Mouse (Mus musculus) hindbrain, embryonic 10.5 days (tissue): ENCODE results near the gene Ewsr1. TPM values are rescaled to one million over a fixed set of nuclear protein-coding genes. Genes with fewer than 3 reads are reported as not detected.
"Not testable (repeated sequence)": the region's sequence is repeated elsewhere in the genome, so short reads cannot be mapped to it uniquely, and the experiment has no call there.

Source experiments
- DNase-seq: peaks from one replicate; pipeline ENCODE4 v3.0.0-alpha.2; 2017; ENCODE audit warnings: low spot score
- H3K27ac ChIP-seq: fragments of 300-500 bp; sonication (generic); 2 replicates; pipeline ENCODE4 v1.5.1; 2016; ENCODE audit warnings: mild to moderate bottlenecking, moderate library complexity
- H3K27me3 ChIP-seq: fragments of 300-500 bp; sonication (generic); 2 replicates; pipeline ENCODE4 v1.6.1; 2016; ENCODE audit warnings: mild to moderate bottlenecking; ENCODE audit not compliant: poor library complexity, insufficient read depth, severe bottlenecking
- H3K36me3 ChIP-seq: fragments of 300-500 bp; sonication (generic); 2 replicates; pipeline ENCODE4 v1.6.1; 2016; ENCODE audit warnings: mild to moderate bottlenecking, moderate library complexity
- H3K4me1 ChIP-seq: fragments of 300-500 bp; sonication (generic); replicated peaks from 2 replicates; pipeline ENCODE4 v1.6.1; 2016; ENCODE audit warnings: mild to moderate bottlenecking
- H3K4me3 ChIP-seq: fragments of 300-500 bp; sonication (generic); 2 replicates; pipeline ENCODE4 v1.5.1; 2016; ENCODE audit warnings: mild to moderate bottlenecking, moderate library complexity
- H3K9me3 ChIP-seq: fragments of 300-500 bp; sonication (generic); 2 replicates; pipeline ENCODE4 v1.6.1; 2016; ENCODE audit warnings: mild to moderate bottlenecking, moderate library complexity
- WGBS: fragments of 180-500 bp; shearing (Covaris S2); methylation state at CpG from one replicate; pipeline ENCODE4 v1.1.7; 2016; 5-methylcytosine and 5-hydroxymethylcytosine counted together
- polyA plus RNA-seq: library from polyadenylated mRNA; unstranded; fragments of >200 nt; fragmentation: Nextera tagmentation; extraction: Ambion mirVana; gene quantifications from 2 replicates; pipeline ENCODE4 v1.2.1, GENCODE M21; 2016

Gene Ewsr1
- polyA plus RNA-seq, 1 experiment from 2014 or later = 877 TPM

DNA sequence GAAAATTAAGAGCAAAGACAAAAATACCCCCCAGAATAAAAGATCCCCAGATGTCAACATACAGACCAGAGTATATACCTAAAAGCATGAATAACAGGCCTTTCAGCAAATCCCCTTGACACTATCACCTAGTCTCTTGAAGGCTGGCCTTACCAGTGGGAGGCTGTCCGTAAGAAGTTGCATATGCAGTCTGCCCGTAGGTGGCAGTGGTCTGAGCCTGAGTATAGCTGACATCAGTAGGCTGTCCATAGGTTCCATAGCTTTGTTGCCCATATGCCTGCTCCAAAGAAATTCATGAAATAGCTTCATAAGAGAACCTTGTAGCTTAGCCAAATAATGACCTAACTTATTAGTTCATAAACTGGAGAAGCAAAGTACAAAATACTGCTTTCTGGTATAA is 7.4 kb downstream of the Ewsr1 start:
- H3K27me3 ChIP-seq = no peaks in the 10 kb centered on the region
- H3K36me3 ChIP-seq = peaks cover 90% of the 10 kb centered on the region
- no peak overlapping the region for H3K4me3 ChIP-seq
- H3K9me3 ChIP-seq = no peaks in the 10 kb centered on the region
- no peak overlapping the region for H3K27ac ChIP-seq
- H3K4me1 ChIP-seq = peaks cover 9% of the 10 kb centered on the region
- 64% methylated on average over 2 of the region's 2 CpGs for WGBS
- DNase-seq = no peak

DNA sequence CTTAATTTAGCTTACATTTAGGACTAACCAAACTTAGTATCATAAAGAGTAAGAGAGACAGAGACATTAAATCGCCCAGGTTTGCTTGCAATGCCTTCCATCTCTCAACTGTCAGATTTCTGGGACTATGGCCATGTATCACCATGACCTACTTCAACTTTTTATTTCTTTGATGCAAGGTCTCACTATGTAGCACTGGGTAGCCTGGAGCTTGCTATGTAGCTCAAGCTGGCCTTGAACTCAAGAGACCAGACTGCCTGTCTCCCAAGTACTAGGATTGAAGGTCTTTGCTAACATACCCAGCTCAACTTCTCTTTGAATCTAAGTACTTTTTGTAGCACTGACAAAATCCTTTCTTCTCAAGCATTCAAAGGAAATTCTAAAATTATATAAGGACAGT is 9.9 kb downstream of the Ewsr1 start:
- no peak for DNase-seq
- Histone ChIP-seq H3K27me3 (no peaks in the 10 kb centered on the region), H3K4me1 (no peaks in the 10 kb centered on the region), H3K27ac (no peak overlapping the region), H3K36me3 (peaks cover 100% of the 10 kb centered on the region), H3K9me3 (no peaks in the 10 kb centered on the region), H3K4me3 (no peak overlapping the region)
- WGBS = 96% methylated on average over 1 of the region's 1 CpGs

DNA sequence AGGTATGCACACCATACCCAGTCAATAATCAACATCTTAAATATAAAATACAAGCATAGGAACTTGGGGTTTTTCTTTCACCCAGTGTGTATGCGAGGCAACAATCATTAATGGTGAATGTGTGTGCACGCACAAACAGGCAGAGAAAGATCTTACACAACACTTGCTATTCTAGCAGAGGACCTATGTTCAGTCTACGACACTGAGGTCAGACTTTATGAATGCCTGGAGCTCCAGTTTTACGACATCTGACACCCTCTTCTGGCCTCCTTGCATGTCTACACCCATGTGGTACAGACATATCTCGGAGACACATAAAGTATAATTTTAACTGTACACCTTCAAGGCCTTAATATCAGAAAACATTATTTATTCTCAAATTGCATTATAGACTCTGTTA is 22.2 kb downstream of the Ewsr1 start:
- not testable (repeated sequence) for H3K27me3 ChIP-seq, H3K9me3 ChIP-seq, DNase-seq, H3K27ac ChIP-seq, H3K4me3 ChIP-seq, H3K4me1 ChIP-seq
- H3K36me3 ChIP-seq = peaks cover 91% of the 10 kb centered on the region
- WGBS = 92% methylated on average over 4 of the region's 5 CpGs

DNA sequence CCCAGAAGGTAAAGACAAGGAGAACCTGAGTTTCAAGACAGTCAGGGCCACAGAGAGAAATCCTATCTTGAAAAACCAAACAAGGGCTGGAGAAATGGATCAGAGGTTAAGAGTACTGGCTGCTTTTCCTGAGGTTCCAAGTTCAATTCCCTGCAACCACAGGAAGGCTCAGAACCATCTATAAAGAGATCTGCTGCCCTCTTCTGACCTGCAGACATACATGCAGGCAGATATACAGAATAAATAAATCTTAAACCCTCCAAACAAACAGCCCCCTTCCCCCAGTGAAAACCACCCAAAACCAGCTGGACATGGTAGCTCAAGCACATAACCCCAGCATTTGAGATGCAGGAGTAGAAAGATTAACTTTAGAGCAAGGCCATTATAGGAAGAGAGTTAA is 23.3 kb downstream of the Ewsr1 start:
- H3K4me1 ChIP-seq = no peaks in the 10 kb centered on the region
- H3K36me3 ChIP-seq = peaks cover 92% of the 10 kb centered on the region
- no peaks in the 10 kb centered on the region for H3K27me3 ChIP-seq
- no peak for DNase-seq
- H3K4me3 ChIP-seq = no peak overlapping the region
- no peaks in the 10 kb centered on the region for H3K9me3 ChIP-seq
- H3K27ac ChIP-seq = no peak overlapping the region

DNA sequence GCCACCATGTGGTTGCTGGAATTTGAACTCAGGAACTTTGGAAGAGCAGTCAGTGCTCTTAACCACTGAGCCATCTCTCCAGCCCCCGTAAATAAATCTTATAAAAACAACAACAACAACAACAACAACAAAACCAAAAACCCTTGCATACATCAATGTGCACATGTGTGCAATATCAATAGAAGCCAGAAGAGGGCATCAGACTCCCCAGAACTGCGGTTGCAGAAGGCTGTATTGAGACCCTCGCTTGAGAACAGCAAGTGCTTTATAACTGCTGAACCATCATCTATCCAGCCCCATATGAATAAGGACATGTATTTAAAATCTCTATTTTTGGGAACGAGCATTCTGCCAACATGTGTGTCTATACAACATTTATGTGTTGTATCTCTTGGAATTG is 24.2 kb downstream of the Ewsr1 start:
- 76% methylated on average over 4 of the region's 4 CpGs for WGBS
- Histone ChIP-seq H3K4me3 (no peak overlapping the region), H3K4me1 (no peaks in the 10 kb centered on the region), H3K9me3 (no peaks in the 10 kb centered on the region), H3K27ac (no peak overlapping the region), H3K27me3 (no peaks in the 10 kb centered on the region), H3K36me3 (peaks cover 92% of the 10 kb centered on the region)
- DNase-seq = no peak

DNA sequence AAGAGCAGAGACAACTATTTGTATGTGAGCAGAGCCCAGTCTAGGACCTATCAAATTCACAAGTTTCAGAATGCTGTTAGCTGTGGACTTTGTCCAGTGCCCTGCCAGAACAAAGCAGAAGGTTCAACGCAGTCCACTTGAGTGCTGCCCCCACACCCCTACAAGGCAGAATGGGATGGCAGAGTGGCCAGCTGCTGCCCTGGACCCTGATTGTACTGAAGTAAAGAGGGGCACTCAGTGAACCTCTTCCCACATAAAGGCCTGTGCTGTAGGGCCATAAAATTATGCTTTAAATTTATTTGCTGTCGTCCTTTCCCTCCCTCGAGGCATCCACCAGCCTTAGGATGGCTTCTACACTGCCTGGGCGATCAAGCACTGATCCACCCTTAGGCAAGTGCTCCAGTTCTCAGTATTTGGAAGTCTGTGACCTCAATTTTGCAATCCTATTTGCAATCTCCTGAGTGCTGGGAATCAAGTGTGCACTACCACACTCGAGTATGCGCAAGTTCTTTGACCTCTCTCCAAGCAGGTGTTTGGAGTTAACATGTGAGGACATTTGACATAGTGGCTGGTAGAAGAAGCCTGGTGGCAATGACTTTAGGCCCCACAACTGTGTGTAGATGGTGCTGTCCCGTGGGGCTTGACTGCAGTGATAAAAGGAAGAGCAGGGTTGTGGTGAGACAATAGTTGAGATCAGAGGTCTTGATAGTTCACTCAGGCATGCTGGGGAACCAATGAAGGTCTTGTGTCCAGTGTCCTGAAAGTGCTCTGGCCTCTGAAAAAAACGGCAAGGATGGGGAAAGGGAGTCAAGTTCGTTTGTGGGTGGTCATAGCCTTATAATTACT is 30.7 kb downstream of the Ewsr1 start:
- DNase-seq = no peak
- Histone ChIP-seq H3K36me3 (peaks cover 60% of the 10 kb centered on the region), H3K4me3 (no peak overlapping the region), H3K4me1 (peaks cover 21% of the 10 kb centered on the region), H3K27me3 (peaks cover 16% of the 10 kb centered on the region), H3K27ac (no peak overlapping the region), H3K9me3 (no peaks in the 10 kb centered on the region)
- WGBS = 85% methylated on average over 9 of the region's 9 CpGs

DNA sequence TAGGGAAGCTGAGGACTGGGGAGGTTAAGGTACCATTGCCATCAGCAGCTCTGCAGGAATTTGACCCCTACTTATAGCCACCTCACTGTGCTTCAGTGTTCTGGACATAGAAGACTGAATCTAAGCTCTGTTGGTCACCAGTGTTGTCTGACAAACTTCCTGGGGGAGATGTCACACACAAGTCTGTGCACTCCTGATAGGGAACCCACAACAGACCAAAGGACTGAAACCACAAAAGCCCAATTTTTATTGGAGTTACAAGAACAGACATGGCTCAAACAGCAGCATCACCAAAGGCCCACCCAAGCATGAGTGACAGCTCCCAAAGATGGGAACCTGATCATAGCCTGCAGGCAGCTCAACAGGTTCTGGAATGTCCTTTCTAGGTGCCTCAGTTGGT is 32.0 kb downstream of the Ewsr1 start:
- Histone ChIP-seq H3K27me3 (peaks cover 29% of the 10 kb centered on the region), H3K9me3 (no peaks in the 10 kb centered on the region), H3K4me3 (no peak overlapping the region), H3K27ac (no peak overlapping the region), H3K4me1 (peaks cover 34% of the 10 kb centered on the region), H3K36me3 (peaks cover 48% of the 10 kb centered on the region)
- DNase-seq = no peak

DNA sequence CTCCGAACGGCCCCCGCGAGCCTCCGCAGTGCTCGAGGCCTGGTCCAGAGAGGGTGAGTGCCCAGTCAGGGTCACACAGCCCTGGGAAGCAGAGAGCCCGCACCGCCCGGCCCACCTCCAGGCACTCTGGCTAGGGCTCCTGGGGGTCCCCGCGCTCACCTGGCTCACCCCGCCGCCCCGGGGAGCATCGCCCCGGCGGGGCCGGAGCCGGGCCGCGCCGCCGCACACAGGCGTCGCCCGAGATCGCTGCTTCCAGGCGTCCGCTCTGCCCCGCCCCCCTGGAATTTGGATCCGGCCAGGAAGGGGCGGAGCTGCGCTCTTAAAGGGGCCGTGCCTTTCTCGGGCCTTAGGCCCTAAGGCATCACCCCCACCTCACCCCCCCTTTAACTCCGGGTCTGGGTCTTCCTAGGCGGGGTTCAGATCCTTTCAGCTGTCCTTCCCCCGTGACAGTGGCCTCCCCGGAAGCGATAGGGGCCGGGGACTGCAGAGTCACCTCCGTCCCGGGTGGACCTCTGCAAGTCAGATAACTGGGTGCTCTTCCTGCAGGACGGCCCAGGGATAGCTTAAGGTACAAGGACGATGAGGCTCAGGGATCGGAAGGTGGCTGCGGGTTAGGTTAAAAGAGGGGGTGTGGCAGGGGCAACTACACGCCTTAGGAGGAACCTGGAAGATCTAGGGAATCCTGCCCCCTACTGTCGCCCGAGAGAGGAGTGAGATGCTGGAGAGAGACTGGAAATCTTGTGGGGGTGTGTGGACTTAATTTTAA is 33.8 kb downstream of the Ewsr1 start, which contains the start of gene Gas2l1:
Gene Gas2l1, minus strand, starts transcription at position 272 of the 766 bp plus-strand sequence.
- Histone ChIP-seq H3K36me3 (peaks cover 29% of the 10 kb centered on the region), H3K9me3 (no peaks in the 10 kb centered on the region), H3K27me3 (peaks cover 47% of the 10 kb centered on the region), H3K27ac (peak within 1 kb of the TSS; percentile 87), H3K4me1 (peaks cover 50% of the 10 kb centered on the region), H3K4me3 (peak within 1 kb of the TSS; percentile 69)
- peak; percentile 90 for DNase-seq
- WGBS = under 1% methylated on average over 50 of the region's 50 CpGs

DNA sequence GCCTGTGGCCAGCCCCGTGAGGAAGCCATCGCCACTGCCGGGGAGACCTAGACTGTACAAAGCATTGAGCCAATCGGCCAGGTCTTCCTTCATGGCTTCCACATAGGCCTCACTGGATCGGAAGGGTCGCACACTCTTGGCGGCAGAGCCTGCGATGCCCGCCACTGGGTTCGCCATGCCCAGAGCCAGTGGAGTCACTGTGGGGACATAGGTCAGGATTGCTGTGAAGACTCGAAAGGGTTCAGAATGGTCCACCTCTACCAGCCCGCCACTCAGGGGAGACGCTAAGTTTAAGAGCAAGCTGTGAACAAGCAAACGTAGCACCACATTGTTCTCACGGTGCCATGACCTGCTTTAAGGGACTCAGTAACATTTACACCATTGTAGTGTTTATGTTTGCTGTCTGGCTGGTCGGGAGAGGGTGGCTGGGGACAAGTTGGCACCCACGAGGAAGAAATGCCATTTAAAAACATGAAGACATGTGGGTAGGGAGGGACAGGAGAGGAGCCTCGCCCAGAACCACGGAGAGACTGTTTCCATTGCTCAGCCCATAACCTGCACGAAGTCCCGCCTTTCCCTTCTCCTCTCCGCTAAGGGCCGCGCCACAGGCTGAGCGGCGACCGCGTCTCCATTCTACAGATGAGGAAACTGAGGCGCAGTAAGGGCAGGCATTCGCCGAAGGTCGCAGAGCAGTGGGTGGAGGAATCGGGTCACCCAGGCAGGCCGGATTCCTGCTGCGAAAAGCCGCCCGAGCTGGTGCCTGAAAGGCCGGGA is 34.6 kb downstream of the Ewsr1 start:
- H3K27me3 ChIP-seq = peaks cover 55% of the 10 kb centered on the region
- peaks cover 55% of the 10 kb centered on the region for H3K4me1 ChIP-seq
- 15% methylated on average over 38 of the region's 38 CpGs for WGBS
- no peaks in the 10 kb centered on the region for H3K9me3 ChIP-seq
- peak overlapping the region; percentile 87 for H3K27ac ChIP-seq
- H3K36me3 ChIP-seq = peaks cover 22% of the 10 kb centered on the region
- H3K4me3 ChIP-seq = peak overlapping the region; percentile 69
- DNase-seq = peak; percentile 23

DNA sequence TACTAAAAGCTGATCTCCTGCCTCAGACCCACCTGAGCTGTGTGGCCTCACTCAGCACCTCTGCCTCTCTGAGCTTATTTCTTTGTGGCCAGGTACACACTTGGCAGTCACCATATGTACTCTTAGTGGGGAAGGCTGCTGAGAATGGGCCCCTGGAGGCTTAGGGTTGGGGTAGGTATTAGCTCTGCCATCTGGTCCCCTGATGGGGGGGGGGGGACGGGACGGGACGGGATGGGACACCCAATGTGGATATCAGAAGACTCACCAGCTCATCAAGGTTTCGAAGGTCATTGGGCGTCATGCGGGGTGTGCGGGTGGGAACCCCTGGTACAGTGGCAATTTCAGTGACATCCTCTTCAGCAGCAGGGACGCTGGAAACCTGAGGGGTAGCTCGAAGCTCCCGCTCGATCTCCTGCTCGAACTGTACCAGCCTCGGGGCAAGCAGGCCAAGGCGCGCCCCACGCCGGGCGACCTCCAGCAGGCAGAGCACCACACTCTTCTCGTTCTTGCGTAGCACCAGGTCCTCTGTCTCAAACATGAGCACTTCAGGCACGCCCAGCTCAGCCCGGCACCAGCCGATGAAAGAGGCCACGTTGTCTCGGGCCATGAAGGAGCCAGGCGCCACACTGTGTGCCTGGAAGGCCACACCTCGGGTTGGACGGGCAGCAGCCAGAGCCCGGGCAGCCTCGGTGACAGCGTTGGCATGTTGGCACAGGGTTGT is 35.3 kb downstream of the Ewsr1 start:
- Histone ChIP-seq H3K4me1 (peaks cover 63% of the 10 kb centered on the region), H3K4me3 (peak overlapping the region; percentile 69), H3K36me3 (peaks cover 14% of the 10 kb centered on the region), H3K27ac (0 out of 2 replicates have a peak overlapping the region, but pooled peaks have one; percentile 16), H3K27me3 (peaks cover 62% of the 10 kb centered on the region), H3K9me3 (no peaks in the 10 kb centered on the region)
- 49% methylated on average over 31 of the region's 31 CpGs for WGBS
- DNase-seq = peak; percentile 8

DNA sequence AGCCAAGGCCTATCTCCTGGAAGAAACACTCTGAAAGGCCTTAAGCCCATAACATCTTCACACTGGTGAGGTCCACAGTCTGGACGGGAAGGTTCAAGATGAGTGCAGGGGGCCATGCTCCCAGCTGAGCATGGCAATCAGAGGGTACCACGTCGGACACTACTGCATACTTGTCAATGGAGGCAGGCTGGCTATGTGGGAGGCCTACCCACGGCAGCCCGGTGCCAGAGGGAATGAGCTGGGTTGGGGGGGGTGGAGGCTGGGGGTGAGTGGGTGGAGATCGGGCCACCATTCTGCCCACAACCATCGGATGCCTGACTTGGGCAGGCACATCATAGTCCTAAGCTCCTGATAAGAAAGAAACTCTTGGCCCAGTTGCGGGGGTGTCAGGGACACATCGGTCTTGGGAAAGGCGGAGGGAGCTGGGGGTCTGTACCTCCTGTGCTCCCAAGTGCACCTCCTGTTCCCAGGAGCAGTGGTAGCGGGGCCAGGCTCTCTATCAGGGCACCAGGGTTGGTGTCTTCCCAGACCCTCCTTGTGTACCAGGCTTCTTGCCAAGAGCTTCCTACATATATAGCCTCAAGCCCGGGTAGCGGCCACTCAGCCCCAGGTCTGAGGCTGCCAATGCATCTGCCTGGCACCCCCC is 36.1 kb downstream of the Ewsr1 start:
- DNase-seq = no peak
- 60% methylated on average over 13 of the region's 13 CpGs for WGBS
- Histone ChIP-seq H3K9me3 (no peaks in the 10 kb centered on the region), H3K27ac (no peak overlapping the region), H3K27me3 (peaks cover 70% of the 10 kb centered on the region), H3K4me3 (peak overlapping the region; percentile 51; the same call in 1 of the 2 replicates), H3K36me3 (peaks cover 7% of the 10 kb centered on the region), H3K4me1 (peaks cover 68% of the 10 kb centered on the region)

DNA sequence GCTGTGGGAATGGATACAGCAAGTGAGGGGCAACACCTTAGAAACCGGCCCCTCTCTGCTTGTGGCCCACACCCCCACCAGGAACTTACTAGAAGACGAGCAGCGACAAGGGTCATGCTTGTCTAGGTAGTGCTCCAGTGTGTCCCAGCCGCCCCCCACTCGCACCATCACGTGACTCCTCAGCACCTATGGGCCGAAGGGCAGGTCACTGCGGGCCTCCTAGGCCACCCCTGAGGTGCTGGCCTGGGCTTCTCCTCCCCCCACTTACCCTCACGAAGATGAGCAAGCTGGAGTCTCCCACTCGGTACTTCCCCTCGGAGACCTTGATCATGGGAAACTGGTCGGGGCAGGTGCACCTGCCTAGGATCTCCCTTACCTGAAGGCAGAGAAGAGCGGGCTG is 36.7 kb downstream of the Ewsr1 start:
- H3K27ac ChIP-seq = peak overlapping the region; percentile 76; the same call in 1 of the 2 replicates
- peaks cover 76% of the 10 kb centered on the region for H3K27me3 ChIP-seq
- DNase-seq = peak; percentile 20
- no peaks in the 10 kb centered on the region for H3K9me3 ChIP-seq
- WGBS = 10% methylated on average over 13 of the region's 13 CpGs
- peak overlapping the region; percentile 51 for H3K4me3 ChIP-seq
- H3K36me3 ChIP-seq = peaks cover under 1% of the 10 kb centered on the region; the same call in 1 of the 2 replicates
- H3K4me1 ChIP-seq = peaks cover 75% of the 10 kb centered on the region
